Mouse (Mus musculus) c-Kit-negative CD71-positive TER-119-positive erythroid progenitor cells, embryonic 14.5 days (primary cell): Measurements from ENCODE around the gene Ndufs7.

Experiments used
- DNase-seq: peaks from one replicate; pipeline ENCODE4 v3.0.0-alpha.2; 2013; ENCODE audit warnings: low read depth, low spot score

Gene Ndufs7

GRCm38 (mm10) chr10:80293325-80293724 lies 44.4 kb downstream of the Ndufs7 start:
- no peak for DNase-seq

DNA sequence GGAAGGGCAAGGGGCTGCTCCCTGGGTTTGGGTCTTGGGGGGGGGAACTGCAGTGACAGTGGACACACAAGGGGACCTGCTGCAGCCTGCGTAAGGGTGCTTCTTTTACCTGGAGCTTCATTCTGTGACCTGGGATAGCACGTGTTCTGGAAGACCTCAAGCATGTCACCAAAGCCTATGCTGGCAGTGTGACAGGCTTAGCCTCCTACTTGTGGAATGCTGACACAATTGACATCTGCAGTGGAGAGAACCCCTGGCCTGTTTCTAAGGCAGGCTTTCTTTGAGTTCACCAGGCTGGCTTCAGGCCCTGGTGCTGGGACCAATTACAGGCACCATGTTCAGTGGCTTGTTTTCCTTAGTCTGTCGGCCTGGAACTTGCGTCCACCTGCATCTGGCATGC lies 45.4 kb downstream of the Ndufs7 start:
- no peak for DNase-seq

GRCm38 (mm10) chr10:80294788-80295303 lies 45.9 kb downstream of the Ndufs7 start:
- no peak for DNase-seq

GRCm38 (mm10) chr10:80295618-80296425 lies 46.9 kb downstream of the Ndufs7 start, which contains the start of gene Apc2:
TSS of gene Apc2 (plus strand) at chr10:80295977.
- DNase-seq: no peak

GRCm38 (mm10) chr10:80296824-80297223 lies 47.9 kb downstream of the Ndufs7 start:
- DNase-seq: no peak

DNA sequence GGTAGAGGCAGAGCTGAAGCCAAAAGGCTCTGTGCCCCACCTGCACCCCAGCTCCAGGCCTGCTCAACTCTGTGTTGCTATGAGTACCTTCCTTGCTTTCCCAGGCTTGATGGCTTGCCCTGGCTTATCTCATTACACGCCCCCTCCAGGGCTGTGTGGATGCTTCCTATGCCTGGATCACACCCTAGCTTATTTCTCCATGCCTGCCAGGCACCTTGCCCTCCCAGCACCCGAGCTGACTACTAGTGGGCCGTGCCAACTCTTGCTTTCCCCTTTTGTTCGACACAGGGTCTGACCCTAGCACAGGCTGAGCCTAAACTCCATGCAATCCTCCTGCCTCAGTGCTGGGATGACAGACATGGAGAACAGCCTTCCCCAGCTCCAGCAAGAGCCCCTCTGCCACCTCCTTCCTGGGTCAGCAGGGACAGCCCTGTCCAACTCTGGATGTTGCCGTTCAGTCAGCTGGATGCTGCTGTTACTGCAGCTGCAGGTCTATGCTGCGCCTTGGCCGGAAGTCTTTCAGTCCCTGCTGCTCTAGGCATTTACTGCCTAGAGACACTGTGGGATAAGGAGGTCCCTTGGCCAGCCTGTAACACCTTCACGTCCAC lies 48.7 kb downstream of the Ndufs7 start:
- no peak for DNase-seq

DNA sequence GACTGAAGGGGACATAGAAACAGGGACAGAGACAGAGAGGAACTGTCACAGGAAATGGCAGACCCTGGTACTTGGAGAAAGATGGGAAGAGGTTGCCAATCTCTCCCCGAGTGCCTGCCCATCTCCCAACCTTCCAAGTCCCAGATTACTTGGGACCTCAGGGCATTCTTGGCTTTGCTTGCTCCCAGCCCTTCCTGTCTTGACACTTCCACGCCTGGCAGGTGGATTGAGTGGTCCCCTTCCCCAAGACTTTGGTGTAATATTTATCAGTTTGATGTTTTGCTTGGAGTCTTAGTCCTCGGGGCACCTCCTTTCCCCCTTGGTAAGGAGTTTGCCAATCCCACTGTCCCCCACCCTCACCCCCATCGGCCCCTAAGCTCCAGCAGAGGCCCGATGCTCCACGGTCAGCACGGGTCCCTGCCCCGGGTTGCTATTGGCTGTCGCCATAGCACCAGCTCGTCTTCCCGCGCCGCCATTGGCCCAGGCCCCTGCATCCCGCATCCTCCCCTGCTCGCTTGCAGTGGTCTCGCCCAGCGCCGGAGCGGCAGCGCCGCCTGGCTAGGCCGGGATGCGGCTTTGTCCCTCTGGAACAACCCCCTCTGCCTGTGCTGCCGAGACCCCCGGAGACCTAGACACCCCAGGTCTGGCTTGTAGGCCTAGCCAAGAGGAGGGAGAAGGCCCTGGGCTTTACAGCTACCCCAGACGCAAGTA lies 49.8 kb downstream of the Ndufs7 start:
- DNase-seq: no peak

DNA sequence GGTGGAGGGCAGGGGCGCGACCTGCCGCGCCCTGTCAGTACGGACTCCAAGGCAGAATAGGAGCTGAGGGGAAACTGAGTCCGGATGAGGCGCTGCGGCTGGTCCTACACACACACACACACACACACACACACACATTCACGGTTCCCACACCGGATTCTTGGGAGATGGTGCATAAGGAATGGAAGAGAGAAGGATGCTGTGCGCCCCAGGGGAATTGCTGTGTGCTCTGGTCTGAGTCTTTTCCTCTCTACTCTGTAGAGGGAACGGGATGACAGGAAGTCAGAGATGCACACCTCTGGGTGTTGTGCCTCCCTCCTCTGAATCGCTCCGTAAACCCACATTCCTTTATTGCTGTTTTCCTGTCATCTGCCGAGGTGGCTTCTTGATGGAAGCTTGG lies 50.4 kb downstream of the Ndufs7 start:
- DNase-seq: no peak

DNA sequence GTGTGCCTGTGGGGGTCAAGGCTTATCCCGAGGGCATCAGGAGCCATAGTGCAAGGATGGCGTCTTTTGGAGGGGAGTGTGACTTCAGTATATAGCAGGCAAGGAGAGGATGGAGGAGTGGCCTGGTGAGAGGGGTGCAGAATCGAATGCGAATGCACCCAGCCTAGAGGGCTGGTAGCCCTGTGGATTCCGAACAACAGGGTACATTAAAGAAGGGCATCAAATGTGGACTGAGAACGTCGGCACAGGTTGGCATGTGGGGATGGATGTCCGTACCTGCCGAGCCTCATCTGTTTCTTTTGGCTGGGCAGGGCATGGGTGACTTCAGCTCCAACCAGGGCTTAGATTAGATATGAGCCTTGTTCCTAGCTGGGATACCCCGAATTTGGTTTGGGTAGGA lies 50.9 kb downstream of the Ndufs7 start:
- no peak for DNase-seq

- no peak for DNase-seq
Observed at GRCm38 (mm10) chr10:80300672-80301181, 51.8 kb downstream of the Ndufs7 start.

DNA sequence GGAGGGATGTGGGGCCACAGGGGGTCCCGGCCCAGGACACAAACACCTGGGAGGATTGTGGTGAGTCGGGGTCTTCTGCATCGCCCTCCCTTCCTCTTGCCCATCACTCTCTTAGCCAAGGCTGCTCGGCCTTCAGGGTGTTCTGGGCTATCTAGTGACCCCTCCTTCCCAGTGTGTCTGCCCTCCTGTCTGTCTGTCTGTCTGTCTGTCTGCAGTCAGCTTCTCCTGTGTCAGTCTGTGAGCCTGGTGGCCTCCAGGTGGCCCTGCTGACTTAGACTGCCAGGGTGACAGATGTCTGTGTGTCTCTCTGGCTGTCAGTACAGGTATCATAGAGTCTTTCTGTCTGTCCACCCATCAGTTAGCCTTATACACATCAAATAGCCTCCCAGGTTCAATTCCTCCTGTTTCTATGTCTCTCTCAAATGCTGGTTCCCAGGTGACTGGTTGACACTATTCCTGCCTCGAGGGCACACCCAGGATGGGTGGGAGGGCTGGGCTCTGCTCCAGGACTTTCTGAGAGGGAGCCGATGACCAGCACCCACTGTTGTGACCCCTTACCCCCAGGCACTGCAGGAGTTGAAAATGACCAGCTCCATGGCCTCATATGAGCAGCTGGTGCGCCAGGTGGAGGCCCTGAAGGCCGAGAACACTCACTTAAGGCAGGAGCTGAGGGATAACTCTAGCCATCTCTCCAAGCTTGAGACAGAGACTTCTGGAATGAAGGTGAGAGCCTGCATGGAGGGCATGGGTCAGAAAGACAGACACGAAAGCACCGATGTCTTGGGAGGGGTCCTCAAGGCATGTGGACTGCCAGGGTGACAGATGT lies 52.5 kb downstream of the Ndufs7 start:
- no peak for DNase-seq

- no peak for DNase-seq
Observed at GRCm38 (mm10) chr10:80302082-80302355, 53.1 kb downstream of the Ndufs7 start.

DNA sequence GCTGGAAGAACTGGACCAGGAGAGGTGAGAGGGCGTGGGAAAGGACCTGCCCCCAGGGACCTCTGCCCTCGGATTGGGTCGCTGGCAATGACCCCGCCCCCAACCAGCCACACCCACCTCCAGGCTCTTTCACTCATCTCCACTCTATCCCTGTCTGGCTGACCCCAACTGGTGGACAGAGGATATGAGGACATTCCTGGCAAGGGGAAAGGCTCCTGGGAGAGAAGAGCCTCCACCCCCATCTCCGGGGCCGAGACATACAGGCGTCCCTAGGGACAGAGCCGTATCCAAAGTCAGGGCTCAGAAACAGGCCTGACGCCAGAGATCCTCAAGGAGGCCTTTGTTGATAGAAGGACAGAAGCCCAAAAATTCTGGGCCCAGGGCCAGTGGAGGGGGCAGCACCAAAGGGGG lies 53.6 kb downstream of the Ndufs7 start:
- DNase-seq: no peak

GRCm38 (mm10) chr10:80304458-80304857 lies 55.5 kb downstream of the Ndufs7 start:
- no peak for DNase-seq

DNA sequence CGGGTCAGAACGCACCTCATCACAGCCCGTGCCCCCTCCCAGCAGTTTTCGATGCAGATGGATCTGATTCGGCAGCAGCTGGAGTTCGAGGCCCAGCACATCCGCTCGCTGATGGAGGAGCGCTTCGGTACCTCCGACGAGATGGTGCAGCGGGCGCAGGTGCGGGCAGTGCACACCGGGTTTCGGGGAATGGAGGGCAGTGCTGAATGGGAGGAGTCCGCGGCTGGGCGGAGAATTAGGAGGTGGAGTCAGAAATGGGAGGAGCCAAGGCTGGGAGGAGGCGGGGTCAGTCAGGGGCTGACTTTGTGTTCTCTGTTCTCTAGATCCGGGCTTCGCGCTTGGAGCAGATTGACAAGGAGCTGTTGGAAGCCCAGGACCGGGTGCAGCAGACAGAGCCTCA lies 55.9 kb downstream of the Ndufs7 start:
- DNase-seq: no peak
